Mouse (Mus musculus) lung, postnatal 36 days (tissue): Measurements from ENCODE around the gene Ankrd55.
"Not testable (repeated sequence)": the region's sequence is repeated elsewhere in the genome, so short reads cannot be mapped to it uniquely, and the experiment has no call there.

Source experiments
- DNase-seq: peaks from one replicate; pipeline ENCODE4 v3.0.0; 2022; ENCODE audit warnings: mixed read lengths

The Ankrd55 gene

GRCm38 (mm10) chr13:112294446-112294845, 6.2 kb downstream of the Ankrd55 start:
- no peak for DNase-seq

GRCm38 (mm10) chr13:112297781-112298180, 9.5 kb downstream of the Ankrd55 start:
- no peak for DNase-seq

GRCm38 (mm10) chr13:112303429-112303828, 15.2 kb downstream of the Ankrd55 start:
- DNase-seq, result no peak

- peak; percentile 85 for DNase-seq
Observed at GRCm38 (mm10) chr13:112308672-112309071, 20.4 kb downstream of the Ankrd55 start.

GRCm38 (mm10) chr13:112311611-112312010, 23.4 kb downstream of the Ankrd55 start:
- not testable (repeated sequence) for DNase-seq

- no peak for DNase-seq
Observed at GRCm38 (mm10) chr13:112315442-112315841, 27.2 kb downstream of the Ankrd55 start.

- DNase-seq, result peak; percentile 63
Observed at GRCm38 (mm10) chr13:112316622-112317482, 28.6 kb downstream of the Ankrd55 start.

GRCm38 (mm10) chr13:112318124-112318523, 29.9 kb downstream of the Ankrd55 start:
- DNase-seq, result no peak

- DNase-seq, result peak; percentile 51
Observed at GRCm38 (mm10) chr13:112323591-112324266, 35.5 kb downstream of the Ankrd55 start.

GRCm38 (mm10) chr13:112325126-112325525, 36.9 kb downstream of the Ankrd55 start:
- no peak for DNase-seq

- DNase-seq, result no peak
Observed at GRCm38 (mm10) chr13:112326403-112326802, 38.2 kb downstream of the Ankrd55 start.

- no peak for DNase-seq
Observed at GRCm38 (mm10) chr13:112326977-112327376, 38.7 kb downstream of the Ankrd55 start.

GRCm38 (mm10) chr13:112327511-112327910, 39.3 kb downstream of the Ankrd55 start:
- no peak for DNase-seq

- DNase-seq, result no peak
Observed at GRCm38 (mm10) chr13:112330257-112330656, 42.0 kb downstream of the Ankrd55 start.

GRCm38 (mm10) chr13:112330919-112331681, 42.8 kb downstream of the Ankrd55 start:
- DNase-seq, result no peak

- no peak for DNase-seq
Observed at GRCm38 (mm10) chr13:112331682-112332061, 43.4 kb downstream of the Ankrd55 start.

- peak; percentile 42 for DNase-seq
Observed at GRCm38 (mm10) chr13:112335531-112335930, 47.3 kb downstream of the Ankrd55 start.

GRCm38 (mm10) chr13:112337146-112337545, 48.9 kb downstream of the Ankrd55 start:
- DNase-seq, result no peak

- peak; percentile 59 for DNase-seq
Observed at GRCm38 (mm10) chr13:112340205-112340604, 52.0 kb downstream of the Ankrd55 start.

- no peak for DNase-seq
Observed at GRCm38 (mm10) chr13:112340761-112341160, 52.5 kb downstream of the Ankrd55 start.

GRCm38 (mm10) chr13:112342971-112343627, 54.8 kb downstream of the Ankrd55 start:
- DNase-seq, result no peak

- no peak for DNase-seq
Observed at GRCm38 (mm10) chr13:112343628-112344009, 55.4 kb downstream of the Ankrd55 start.
